Mouse (Mus musculus) intestine, embryonic 16.5 days (tissue): ENCODE measurements around the gene P2rx4. TPM values are rescaled to one million over a fixed set of nuclear protein-coding genes. Genes with fewer than 3 reads are reported as not detected.

Source experiments
- ATAC-seq: fragments of 200-750 bp; cut with Nextera tagmentation; 2 replicates; pipeline ENCODE4 v1.8.0; 2017; ENCODE audit warnings: moderate TSS enrichment, moderate library complexity
- H3K27ac ChIP-seq: fragments of 300-500 bp; sonication (generic); 2 replicates; pipeline ENCODE4 v1.5.1; 2014; ENCODE audit warnings: mild to moderate bottlenecking, low read length
- H3K27me3 ChIP-seq: fragments of 300-500 bp; sonication (generic); replicated peaks from 2 replicates; pipeline ENCODE4 v1.6.1; 2014; ENCODE audit warnings: low read length, control low read depth, mixed read lengths; ENCODE audit not compliant: control insufficient read depth, insufficient read depth
- H3K36me3 ChIP-seq: fragments of 300-500 bp; sonication (generic); 2 replicates; pipeline ENCODE4 v1.6.1; 2014; ENCODE audit warnings: low read length, control low read depth; ENCODE audit not compliant: control insufficient read depth, insufficient read depth
- H3K4me1 ChIP-seq: fragments of 300-500 bp; sonication (generic); 2 replicates; pipeline ENCODE4 v1.6.1; 2014; ENCODE audit warnings: low read length, control low read depth, mixed read lengths; ENCODE audit not compliant: control insufficient read depth, insufficient read depth
- H3K4me2 ChIP-seq: fragments of 300-500 bp; sonication (generic); 2 replicates; pipeline ENCODE4 v1.6.1; 2014; ENCODE audit warnings: low read depth, low read length, control low read depth
- H3K4me3 ChIP-seq: fragments of 300-500 bp; sonication (generic); 2 replicates; pipeline ENCODE4 v1.5.1; 2014; ENCODE audit warnings: mild to moderate bottlenecking, low read length
- H3K9ac ChIP-seq: fragments of 300-500 bp; sonication (generic); 2 replicates; pipeline ENCODE4 v1.6.1; 2014; ENCODE audit warnings: low read depth, low read length
- H3K9me3 ChIP-seq: fragments of 300-500 bp; sonication (generic); 2 replicates; pipeline ENCODE4 v1.6.1; 2016; ENCODE audit warnings: low read length, control low read depth; ENCODE audit not compliant: control insufficient read depth
- WGBS: fragments of 180-500 bp; shearing (Covaris S2); extraction: QIAGEN DNeasy Blood & Tissue Kit; methylation state at CpG from one replicate; pipeline ENCODE4 v1.1.7; 2014; 5-methylcytosine and 5-hydroxymethylcytosine counted together
- microRNA-seq: library from miRNA; unstranded; fragments of <30 nt; microRNA quantifications from one replicate; pipeline ENCODE4, GENCODE M21; 2016
- polyA plus RNA-seq: library from polyadenylated mRNA; unstranded; fragments of >200 nt; fragmentation: Nextera tagmentation; extraction: Ambion mirVana; gene quantifications from 2 replicates; pipeline ENCODE4 v1.2.1, GENCODE M21; 2015

P2rx4 gene
- polyA plus RNA-seq, 1 experiment from 2014 or later = 59.6 TPM

DNA sequence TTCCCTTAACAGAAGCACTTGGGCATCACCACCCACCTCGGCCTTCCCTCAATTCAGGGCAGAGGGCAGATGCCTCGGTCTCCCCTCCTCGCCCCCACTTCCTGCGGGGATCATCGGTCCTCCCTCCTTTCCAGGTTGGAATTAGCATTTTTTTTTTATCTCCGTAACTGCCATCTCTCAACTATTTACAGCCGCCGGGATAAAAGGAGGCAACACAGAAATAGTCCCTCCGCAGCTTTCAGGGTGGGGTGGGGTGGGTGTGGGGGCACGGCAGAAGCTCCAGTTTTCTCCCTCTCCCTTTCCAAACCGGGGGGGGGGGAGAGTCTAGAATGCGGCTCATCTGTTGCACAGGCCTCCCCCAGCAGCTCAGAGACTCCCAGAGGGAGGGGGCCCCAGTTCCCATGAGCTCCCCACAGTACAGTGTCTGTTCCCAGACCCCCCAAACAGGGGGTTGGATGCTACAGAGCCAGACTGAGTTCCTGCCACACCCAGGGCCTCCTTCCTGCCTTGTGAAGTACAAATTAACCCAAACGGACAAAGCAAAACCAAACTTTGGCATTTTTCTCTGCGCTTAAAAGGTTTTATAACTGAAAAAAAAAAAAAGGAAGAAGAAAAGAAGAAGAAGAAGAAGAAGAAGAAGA lies 68.4 kb downstream of the P2rx4 start:
- 76% methylated on average over 12 of the region's 14 CpGs for WGBS
- Histone ChIP-seq H3K36me3 (no peaks in the 10 kb centered on the region), H3K4me3 (no peak overlapping the region), H3K9me3 (no peaks in the 10 kb centered on the region), H3K27me3 (no peaks in the 10 kb centered on the region), H3K4me1 (peaks cover 10% of the 10 kb centered on the region), H3K27ac (no peak overlapping the region), H3K4me2 (no peak overlapping the region), H3K9ac (no peak overlapping the region)
- ATAC-seq = no peak

- 47% methylated on average over 2 of the region's 2 CpGs for WGBS
- no peak overlapping the region for H3K27ac ChIP-seq
- H3K4me1 ChIP-seq = peaks cover 7% of the 10 kb centered on the region; the same call in 1 of the 2 replicates
- no peaks in the 10 kb centered on the region for H3K27me3 ChIP-seq
- no peak for ATAC-seq
- no peaks in the 10 kb centered on the region for H3K36me3 ChIP-seq
- no peak overlapping the region for H3K4me3 ChIP-seq
- no peaks in the 10 kb centered on the region for H3K9me3 ChIP-seq
- no peak overlapping the region for H3K9ac ChIP-seq
- H3K4me2 ChIP-seq = no peak overlapping the region
These were observed 70.0 kb downstream of the P2rx4 start for GRCm38 (mm10) chr5:122777322-122777721.

- H3K4me1 ChIP-seq = peaks cover 7% of the 10 kb centered on the region; the same call in 1 of the 2 replicates
- ATAC-seq = peak; percentile 53
- WGBS = 3% methylated on average over 42 of the region's 55 CpGs
- H3K4me3 ChIP-seq = peak overlapping the region; percentile 85
- no peaks in the 10 kb centered on the region for H3K36me3 ChIP-seq
- H3K27ac ChIP-seq = peak overlapping the region; percentile 33
- no peaks in the 10 kb centered on the region for H3K9me3 ChIP-seq
- H3K9ac ChIP-seq = peak overlapping the region; percentile 89
- peak overlapping the region; percentile 93 for H3K4me2 ChIP-seq
- H3K27me3 ChIP-seq = no peaks in the 10 kb centered on the region
These were observed 71.2 kb downstream of the P2rx4 start for GRCm38 (mm10) chr5:122778231-122779226.

Small RNAs within 50 kb of the gene (microRNA-seq; reads per million reads assigned to microRNA genes)
- gene Mir8115 = not detected

Other genes starting within 250 kb of the P2rx4 start
- 20.4 and 27.2 TPM in 2 replicates for gene Atp2a2, start 205.3 kb upstream of the P2rx4 start, polyA plus RNA-seq
- 18.3 and 24.2 TPM in 2 replicates for gene Ift81, start 93.0 kb upstream of the P2rx4 start, polyA plus RNA-seq
- 2.1 and 2.9 TPM in 2 replicates for gene P2rx7, start 63.6 kb upstream of the P2rx4 start, polyA plus RNA-seq
- gene Camkk2, start 71.9 kb downstream of the P2rx4 start, polyA plus RNA-seq = 15.0 and 17.1 TPM in 2 replicates
- gene Anapc5, start 113.8 kb downstream of the P2rx4 start, polyA plus RNA-seq = 322 and 351 TPM in 2 replicates
- gene Rnf34, start 142.5 kb downstream of the P2rx4 start, polyA plus RNA-seq = 26.9 and 32.4 TPM in 2 replicates